Mouse (Mus musculus) ES-CJ7 (cell line): ENCODE data around the gene Bcl2l1.

Experiments
- DNase-seq: peaks from one replicate; pipeline ENCODE4 v3.0.0; 2011; ENCODE audit warnings: low read depth, low spot score

The Bcl2l1 gene

DNA sequence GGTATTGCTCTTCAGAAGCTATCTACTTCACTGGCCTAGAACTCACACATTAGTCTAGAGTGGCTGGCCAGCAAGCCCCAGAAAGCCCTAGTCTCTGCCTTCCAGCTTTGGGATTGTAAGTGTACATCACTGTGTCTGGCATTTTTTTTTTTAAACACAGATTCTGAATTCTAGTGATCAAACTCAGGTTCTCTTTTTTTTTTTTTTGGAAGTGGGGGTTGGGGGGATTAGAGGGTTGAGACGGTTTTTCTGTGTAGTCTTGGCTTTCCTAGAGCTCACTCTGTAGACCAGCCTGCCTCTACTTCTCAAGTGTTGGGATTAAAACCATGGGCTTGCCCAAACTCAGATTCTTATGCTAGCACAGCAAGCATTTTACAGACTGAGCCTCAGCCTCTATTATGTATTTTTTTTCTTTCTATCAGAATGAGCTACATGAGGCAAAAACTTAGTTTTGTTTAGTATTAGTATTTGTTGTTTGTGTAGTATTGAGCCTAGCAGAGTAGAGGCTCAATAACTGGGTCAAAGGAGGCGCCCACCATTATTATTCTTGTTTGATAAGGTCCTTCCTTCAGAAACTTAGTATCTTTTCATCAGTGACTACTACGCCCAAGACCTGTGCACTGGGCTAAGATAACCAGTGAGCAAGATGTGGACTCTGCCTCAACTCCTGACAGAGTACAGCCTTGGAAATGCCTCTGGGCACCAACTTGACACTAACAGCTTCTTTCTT is 6.9 kb downstream of the Bcl2l1 start:
- no peak for DNase-seq

DNA sequence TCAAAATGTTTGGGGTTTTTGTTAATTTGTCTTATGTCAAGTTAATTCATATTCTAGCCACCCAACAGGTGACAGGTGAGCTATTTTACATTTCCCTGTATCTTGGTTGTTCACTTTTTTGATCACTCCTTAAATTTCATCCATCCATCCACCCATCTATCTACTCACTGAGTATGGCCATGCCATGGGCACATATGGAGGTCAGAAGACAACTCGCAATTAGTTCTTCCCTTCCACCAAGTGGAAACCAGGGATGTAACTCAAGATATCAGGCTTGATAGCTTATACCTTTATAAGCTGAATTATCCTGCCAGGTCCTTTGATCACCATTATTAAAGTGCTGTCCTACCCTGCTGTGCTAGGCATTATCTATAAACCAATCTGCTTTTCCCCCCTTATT is 7.8 kb downstream of the Bcl2l1 start:
- no peak for DNase-seq

DNA sequence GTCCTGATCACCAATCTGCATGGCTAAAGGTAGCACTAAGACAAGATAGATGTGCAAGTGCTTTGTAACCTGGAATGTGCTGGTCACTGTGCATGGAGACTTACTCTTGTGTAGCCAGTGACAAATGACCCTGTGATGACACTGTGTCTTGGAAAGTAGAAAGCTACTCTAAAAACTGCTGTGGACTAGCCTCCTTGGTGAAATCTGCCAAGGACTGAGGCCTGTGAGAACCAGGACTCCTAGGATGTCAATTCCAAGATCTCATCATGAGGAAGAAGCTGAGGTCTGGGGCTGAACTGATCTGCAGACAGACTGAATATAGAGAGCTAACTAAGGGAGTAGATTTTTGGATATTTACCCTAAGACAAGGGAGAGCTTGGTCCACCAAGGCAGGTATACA is 10.0 kb downstream of the Bcl2l1 start:
- DNase-seq, result no peak

DNA sequence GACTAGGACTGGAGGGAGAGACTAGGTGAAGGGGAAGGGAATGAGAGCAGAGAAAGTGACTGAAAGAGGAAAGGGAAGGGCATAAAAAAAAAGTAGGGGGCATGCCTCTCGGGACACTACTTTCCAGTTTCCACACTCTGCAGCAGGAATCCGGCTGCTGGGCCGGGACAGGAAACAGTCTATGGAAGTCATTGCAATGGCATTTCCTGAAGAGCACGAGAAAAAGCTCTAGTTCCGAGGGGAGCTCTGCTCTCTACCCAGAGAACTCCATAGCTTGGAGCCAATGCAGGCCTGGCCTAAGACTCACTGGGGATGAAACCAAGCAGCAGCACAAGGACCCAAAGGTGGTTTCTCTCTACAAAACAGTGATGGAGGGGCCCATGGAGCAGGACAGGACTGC is 10.5 kb downstream of the Bcl2l1 start:
- DNase-seq, result peak; percentile 25

DNA sequence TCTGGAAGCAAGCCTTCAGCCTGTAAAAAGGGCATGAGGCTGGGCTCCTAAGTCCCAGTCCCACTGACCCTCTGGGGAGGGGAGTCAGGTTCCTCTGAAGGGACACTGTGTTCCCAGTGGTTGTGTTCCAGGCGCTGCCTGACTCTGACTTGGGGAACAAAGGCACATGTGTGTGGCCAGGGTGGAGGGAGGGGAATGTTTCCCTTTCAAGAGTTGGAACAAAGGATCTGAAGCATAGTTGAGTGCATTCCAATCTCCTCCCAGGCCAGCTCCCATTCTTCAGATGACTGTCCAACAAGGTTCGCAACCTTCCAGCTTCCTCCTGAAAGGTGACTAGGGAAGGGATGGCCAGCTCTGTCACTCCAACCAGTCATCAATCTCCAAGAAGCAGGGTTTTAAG is 11.2 kb downstream of the Bcl2l1 start:
- DNase-seq, result peak; percentile 91

- DNase-seq, result no peak
Observed at GRCm38 (mm10) chr2:152819926-152820325, 11.6 kb downstream of the Bcl2l1 start.

DNA sequence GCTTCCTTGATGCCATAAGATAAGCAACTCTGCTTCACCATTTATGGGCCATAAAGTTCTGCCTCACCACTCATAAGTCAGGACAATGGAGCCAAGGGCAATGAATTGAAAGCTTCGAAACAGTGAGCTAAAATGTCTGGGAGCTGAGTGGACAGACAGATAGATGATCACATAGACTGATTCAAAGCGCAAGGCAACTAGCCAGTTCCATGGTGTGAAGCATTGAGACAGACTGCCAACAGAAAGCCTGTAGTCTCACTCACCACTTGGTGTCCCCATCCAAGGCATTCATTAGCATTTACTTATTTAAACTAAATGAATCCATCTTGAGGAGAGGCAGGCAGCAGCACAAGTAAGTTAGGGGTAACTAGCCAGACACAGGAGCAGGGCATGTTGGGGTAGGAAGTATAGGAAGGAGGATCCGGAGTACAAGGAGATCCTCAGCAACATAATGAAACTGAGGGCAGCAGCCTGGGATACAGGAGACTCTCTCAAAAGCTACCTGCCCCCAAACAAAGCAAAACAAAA is 12.4 kb downstream of the Bcl2l1 start:
- DNase-seq, result no peak

- DNase-seq, result no peak
Observed at GRCm38 (mm10) chr2:152818679-152819078, 12.8 kb downstream of the Bcl2l1 start.

GRCm38 (mm10) chr2:152817596-152818291 is 13.8 kb downstream of the Bcl2l1 start:
- no peak for DNase-seq

- DNase-seq, result no peak
Observed at GRCm38 (mm10) chr2:152816657-152817348, 14.7 kb downstream of the Bcl2l1 start.

DNA sequence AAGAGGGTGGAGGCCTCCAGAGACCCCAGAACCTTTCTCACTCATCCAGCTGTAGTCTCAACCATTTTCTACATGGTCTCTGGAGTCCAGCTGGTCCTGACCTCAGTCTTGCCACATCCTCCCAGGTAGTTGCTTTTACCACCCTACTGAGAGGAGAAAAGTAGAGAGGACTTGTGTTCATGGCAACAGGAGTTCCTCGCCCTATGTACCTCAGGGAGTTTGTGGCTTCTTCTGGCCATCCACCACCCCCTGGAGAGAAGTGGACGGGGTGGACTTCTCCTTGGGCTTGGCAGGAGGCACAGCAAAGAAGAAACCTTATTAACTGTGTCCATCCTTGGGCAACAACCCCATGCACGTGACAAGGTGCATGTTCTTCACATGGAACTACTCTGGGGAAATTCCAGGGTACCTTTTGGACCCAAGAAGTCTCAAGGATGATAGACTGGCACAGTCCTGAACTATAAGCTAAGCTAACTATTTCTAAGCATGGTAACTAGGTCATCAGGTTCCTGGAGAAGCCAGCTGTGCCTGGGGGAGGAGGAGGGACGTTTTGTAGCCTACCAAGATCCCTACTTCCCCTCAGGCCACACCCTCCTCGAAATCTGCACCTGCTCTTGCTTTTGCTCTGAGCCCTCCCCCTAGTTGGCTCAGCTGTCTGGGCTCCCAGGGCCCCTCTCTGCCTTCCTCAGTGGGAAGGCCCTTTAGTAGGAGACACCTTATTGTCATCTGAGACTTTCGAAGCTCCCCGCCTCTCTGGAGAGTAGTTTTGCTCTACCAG is 15.5 kb downstream of the Bcl2l1 start:
- DNase-seq, result peak; percentile 43

DNA sequence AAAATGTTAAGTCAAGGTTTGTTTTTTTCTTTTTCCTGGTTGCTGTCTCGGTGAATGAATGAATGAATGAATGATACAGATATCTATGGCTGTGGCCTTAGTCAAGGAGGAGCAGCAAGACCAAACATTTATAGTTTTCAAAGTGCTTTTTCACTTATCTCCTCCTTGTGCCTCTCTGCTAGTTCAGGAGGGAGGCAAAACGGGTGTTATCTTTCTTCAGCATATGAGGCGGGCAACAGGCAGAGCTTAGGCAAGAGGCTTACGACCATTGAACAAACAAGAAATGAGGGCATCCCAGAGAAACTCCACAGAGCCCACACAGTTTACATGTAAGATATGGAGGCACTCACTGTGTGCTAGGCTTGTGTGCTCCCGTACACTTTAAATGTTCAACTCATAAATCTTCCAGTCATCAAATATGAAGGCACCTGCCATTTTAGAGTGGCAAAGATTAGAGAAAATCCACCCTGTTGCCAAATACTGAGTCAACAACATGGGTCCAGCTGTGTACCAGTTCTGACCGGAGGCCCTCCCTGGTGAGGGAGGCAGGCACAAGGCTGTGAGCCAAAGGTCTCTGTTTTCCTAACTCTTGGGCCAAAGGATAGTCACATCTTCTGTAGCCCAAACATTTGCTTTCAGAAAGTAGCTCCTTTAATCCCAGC is 17.2 kb downstream of the Bcl2l1 start:
- no peak for DNase-seq

DNA sequence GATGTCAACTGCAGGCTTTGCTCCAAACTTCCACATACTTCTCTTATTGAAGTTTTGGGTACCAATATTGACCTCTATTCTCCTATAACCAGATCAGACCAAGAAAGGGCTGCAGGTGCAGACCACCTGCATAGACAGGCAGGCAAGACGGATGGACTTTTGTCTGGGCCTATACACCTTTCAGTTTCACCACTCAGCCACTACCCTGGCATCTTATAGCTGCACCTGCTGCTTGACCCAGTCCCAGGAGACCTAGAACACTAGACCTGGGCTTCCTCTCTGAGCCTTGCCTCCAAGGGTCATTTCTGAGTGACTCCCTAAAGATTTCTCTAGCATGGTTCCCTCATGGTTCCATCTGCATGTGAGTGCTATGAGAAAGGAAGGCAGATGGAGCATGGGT is 18.3 kb downstream of the Bcl2l1 start:
- no peak for DNase-seq

DNA sequence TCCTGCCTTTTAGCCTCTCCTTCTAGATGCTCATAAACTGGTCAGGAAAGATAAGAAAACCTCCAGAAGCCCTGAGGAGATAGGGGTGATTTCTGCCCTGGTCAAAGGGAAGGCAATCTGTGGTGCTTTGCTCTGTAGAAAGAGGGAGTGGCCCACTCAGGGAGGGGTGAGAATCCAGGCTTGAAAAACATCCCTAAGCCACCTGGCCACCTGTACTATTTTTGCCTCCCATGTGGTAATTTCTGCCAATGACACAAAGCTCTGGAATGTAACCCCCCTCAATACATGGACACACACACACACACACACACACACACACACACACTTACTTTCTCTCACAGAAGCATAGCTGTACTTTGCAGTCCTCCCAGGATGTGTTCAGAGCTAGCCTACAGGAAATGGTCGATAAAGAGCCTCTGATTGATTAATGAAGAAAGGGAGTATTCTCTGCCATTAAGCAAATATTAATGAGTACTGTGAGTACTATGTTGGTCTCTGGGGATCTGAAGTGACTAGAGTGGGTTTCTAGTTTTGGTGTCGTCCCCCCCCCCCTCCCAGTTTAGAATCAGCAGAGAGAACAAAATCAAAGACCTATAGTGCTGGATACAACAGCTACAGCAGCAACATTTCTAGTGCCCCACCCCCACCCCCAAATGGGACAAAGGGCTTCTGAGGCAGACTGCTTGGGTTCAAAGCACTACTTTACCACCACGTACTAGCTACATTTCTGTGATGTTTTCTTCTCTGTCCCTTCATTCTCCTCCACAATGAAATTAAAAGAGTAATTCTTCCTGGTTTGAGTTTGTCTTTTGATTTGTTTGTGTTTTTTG is 20.0 kb downstream of the Bcl2l1 start:
- DNase-seq, result peak; percentile 33

DNA sequence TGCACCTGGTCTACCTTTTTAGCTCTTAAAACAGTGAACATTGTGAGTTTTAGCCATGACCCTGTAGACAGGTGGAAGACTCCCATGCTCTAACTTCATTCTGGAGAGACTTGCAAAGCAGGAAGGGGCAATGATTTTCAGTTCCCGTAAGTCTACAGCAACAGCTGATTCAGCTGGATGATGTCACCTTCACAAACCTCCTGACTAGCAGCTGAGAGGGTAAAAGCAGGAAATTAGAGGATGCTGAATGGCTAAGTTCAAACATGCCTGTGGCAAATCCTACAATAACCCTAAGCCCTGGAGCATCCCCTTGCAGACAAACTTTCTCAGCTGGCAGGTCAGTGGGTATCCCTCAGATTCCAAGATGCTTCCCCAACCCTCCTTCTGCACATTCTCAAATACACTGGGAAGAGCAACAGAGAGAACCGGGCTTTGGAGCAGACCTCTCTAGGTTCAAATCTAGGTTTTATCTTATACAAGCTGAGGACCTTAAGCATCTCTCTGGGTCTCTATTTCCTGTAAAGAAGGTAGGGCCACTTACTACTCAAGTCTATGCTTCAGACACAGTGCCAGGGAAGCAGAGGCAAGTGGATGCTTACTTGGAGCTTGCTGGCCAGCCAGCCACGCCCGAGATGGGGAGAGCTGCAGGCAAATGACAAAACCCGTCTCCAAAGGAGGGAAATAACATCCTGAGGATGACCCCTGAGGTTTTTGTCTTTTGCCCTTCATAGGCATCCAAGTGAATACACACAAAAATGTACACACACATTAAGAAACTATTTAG is 21.2 kb downstream of the Bcl2l1 start:
- DNase-seq, result no peak

DNA sequence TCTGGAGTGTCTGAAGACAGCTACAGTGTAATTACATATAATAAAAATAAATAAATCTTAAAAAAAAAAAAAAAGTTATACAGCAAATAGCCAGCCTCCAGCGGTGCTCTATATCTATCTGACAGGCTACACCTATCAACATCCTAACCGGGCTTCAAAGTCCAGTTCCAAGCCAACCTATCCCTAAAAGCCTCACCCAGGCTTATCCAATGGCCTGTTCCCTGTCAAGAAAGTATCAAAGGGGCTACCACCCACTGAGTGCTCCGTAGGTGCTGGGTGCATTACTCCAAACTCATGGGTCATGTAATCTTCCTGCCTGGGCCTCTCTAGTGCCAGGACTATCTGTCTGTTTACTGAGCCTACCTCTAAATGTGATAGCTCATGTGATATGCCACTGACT is 23.4 kb downstream of the Bcl2l1 start:
- DNase-seq, result no peak

DNA sequence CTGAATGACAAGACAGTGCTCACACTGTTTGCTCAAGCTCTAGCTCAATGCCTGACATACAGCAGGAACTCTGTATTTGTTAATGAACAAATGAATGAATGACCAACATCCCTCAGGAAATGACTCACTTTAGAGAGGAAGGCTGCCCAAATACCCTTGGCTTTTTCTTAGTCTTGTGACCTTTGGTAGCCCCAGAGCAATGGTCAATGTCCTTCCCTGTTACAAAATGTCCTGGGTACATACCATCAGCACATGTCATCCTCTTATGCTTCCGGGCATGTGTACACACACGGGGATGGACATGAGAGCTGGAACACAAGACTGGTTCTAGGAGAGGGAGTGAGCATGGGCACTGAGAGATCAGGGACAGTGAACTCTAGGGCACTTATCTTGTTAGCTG is 25.5 kb downstream of the Bcl2l1 start:
- no peak for DNase-seq

- DNase-seq, result no peak
Observed at GRCm38 (mm10) chr2:152805111-152805490, 26.4 kb downstream of the Bcl2l1 start.

DNA sequence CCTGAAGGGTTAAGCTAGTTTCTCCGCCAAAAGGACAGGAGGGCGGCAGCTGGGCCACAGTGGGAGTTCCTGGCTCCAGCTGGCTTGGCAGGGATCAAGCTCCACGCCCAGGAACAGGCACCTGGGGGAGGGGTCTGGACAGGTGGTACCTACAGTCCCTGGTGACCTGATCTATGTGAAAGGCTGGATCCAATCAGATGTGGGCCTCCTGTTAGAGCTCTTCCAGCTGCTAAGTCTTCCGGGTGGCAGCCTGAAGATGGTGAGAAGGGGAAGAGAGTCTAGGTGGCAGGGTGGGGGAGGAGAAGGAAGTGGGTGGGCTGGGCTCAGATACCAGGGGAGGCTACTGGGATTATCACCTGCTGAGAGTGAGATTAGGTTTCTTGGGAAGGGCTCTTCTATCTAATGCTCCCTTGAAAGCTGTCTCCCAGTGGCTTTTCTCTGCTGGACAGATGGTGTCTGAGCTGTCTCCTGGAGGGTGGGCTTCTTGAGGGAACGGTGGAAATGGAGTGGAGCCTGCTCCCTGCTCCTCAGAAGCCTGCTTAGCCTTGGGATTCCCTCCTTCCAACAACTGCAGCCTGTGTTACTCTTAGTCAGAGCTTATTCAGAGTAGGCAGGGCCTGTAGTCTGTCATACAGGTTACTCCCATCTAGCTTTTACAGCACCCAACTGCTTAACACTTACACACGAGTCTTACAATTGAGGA is 27.0 kb downstream of the Bcl2l1 start:
- DNase-seq, result peak; percentile 94
